Mouse (Mus musculus): ENCODE data around the gene Armcx5.

- no peak for TF ChIP-seq POLR2A (IDR thresholded peaks at IDR 0.05; ENCODE audit: low read depth, low read length)
- no peak for TF ChIP-seq CTCF (IDR thresholded peaks at IDR 0.05; ENCODE audit: borderline replicate concordance, insufficient read depth, low read length)
Observed at GRCm38 (mm10) chrX:135743056-135743355, 473 bp downstream of the Armcx5 start.
